Mouse (Mus musculus): ENCODE measurements around the gene Myh14.
A peak's percentile ranks its signal among the peaks of the same experiment; 100 is the strongest.

The Myh14 gene

GRCm38 (mm10) chr7:44576333-44576844, 94.3 kb downstream of the Myh14 start:
- DNase-seq (ENCODE audit: low spot score), result no peak

GRCm38 (mm10) chr7:44572956-44573484, 97.6 kb downstream of the Myh14 start:
- no peak for DNase-seq (ENCODE audit: low spot score)

DNA sequence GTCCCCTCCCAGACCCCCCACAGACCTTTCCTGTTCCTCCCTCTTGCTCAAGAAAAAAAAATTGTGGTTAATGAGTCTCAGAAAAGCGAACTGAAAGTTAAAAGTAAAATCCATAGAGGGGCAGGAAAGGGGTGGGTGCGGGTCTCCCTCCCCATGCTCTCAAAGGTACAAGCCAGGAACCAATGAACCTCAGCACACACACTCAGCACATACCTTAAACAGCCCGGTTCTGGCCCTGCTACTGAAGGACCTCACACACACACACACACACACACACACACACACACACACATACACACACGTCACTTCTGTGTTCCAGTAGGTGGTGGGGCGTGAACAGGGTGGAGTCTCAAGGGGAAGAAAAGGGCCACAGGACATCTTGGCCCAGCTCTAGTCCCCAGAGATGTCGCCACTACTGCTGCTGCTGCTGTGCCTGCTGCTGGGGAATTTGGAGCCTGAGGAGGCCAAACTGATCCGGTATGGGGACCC, 98.4 kb downstream of the Myh14 start, which contains the start of gene Napsa:
Gene Napsa (plus strand): TSS at position 168 of the 489 bp plus-strand sequence.
- no peak for DNase-seq (ENCODE audit: low spot score)

- DNase-seq (ENCODE audit: low spot score), result no peak
These were observed 98.8 kb downstream of the Myh14 start for GRCm38 (mm10) chr7:44571811-44572210.

- no peak for DNase-seq (ENCODE audit: low spot score)
These were observed 99.7 kb downstream of the Myh14 start for GRCm38 (mm10) chr7:44570989-44571388.

GRCm38 (mm10) chr7:44568803-44569202, 101.8 kb downstream of the Myh14 start:
- DNase-seq (ENCODE audit: low spot score), result no peak

GRCm38 (mm10) chr7:44565414-44565813, 105.2 kb downstream of the Myh14 start:
- DNase-seq (ENCODE audit: low spot score), result no peak

GRCm38 (mm10) chr7:44564486-44564885, 106.2 kb downstream of the Myh14 start:
- DNase-seq (ENCODE audit: low spot score), result no peak

GRCm38 (mm10) chr7:44563284-44563683, 107.4 kb downstream of the Myh14 start:
- no peak for DNase-seq (ENCODE audit: low spot score)

GRCm38 (mm10) chr7:44560435-44561400, 109.9 kb downstream of the Myh14 start:
- DNase-seq (ENCODE audit: low spot score), result peak; percentile 84

DNA sequence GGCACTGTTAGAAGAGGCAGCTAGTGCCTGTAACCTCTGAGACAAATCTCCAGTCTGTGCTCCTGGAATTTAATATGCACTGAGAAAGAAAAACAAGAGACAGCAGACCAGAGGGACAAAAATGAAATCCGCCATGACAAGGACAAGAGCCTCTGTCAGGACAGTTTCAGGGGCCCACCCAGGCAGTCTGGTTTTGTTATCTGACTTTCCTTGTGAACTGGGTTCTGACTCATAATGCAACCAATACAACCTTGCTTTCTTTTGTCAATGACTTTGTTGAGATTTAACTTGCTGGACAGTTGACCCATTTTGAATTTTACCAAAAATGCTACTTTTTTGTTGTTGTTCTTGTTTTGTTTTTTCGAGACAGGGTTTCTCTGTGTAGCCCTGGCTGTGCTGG, 113.0 kb downstream of the Myh14 start:
- no peak for DNase-seq (ENCODE audit: low spot score)
